Mouse (Mus musculus): Measurements from ENCODE around the gene Cdh18. TPM values are rescaled to one million over a fixed set of nuclear protein-coding genes. Genes with fewer than 3 reads are reported as not detected.

The Cdh18 gene
- polyA plus RNA-seq, 1 experiment from 2014 or later, result 0.12 TPM

DNA sequence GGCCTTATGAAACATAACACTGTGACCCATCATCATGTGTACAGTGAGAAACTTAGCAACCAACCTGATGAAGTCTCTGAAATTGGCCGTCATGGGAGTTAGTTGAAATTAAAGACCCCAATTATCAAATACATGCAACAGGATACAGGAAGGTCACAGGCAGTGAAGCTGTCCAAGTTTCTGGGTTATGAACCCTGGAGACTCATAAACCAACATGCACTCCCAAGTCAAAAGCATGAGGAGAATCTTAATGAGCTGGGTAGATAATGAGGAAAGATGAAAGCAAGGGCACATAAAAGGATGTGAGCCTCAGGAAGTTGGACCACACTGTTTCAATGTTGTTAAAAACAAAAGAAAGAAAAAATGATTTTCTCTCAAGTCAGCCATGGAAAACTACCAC, 321.9 kb downstream of the Cdh18 start:
- Histone ChIP-seq H3K4me1 (ENCODE audit: control insufficient read depth, insufficient read depth, low read length) (no peaks in the 10 kb centered on the region), H3K4me3 (ENCODE audit: low read length) (no peak overlapping the region), H3K9me3 (ENCODE audit: control insufficient read depth, low read length) (no peaks in the 10 kb centered on the region), H3K9ac (ENCODE audit: low read depth, low read length) (no peak overlapping the region), H3K4me2 (replicated peaks; ENCODE audit: low read depth, low read length) (no peak overlapping the region), H3K36me3 (ENCODE audit: control insufficient read depth, insufficient read depth, low read length) (no peaks in the 10 kb centered on the region), H3K27ac (ENCODE audit: low read depth, low read length) (no peak overlapping the region), H3K27me3 (ENCODE audit: control insufficient read depth, insufficient read depth, low read length) (no peaks in the 10 kb centered on the region)
- 14% methylated on average over 1 of the region's 1 CpGs for WGBS
- no peak for ATAC-seq (ENCODE audit: low FRiP score, low TSS enrichment)

GRCm38 (mm10) chr15:22897724-22898123, 348.9 kb downstream of the Cdh18 start:
- Histone ChIP-seq H3K9ac (ENCODE audit: low read depth, low read length) (no peak overlapping the region), H3K9me3 (ENCODE audit: control insufficient read depth, low read length) (no peaks in the 10 kb centered on the region), H3K27ac (ENCODE audit: low read depth, low read length) (no peak overlapping the region), H3K4me1 (ENCODE audit: control insufficient read depth, insufficient read depth, low read length) (no peaks in the 10 kb centered on the region), H3K4me2 (replicated peaks; ENCODE audit: low read depth, low read length) (no peak overlapping the region), H3K27me3 (ENCODE audit: control insufficient read depth, insufficient read depth, low read length) (no peaks in the 10 kb centered on the region), H3K36me3 (ENCODE audit: control insufficient read depth, insufficient read depth, low read length) (no peaks in the 10 kb centered on the region), H3K4me3 (ENCODE audit: low read length) (no peak overlapping the region)
- WGBS, result 71% methylated on average over 4 of the region's 4 CpGs
- no peak for ATAC-seq (ENCODE audit: low FRiP score, low TSS enrichment)

- H3K27me3 ChIP-seq (ENCODE audit: control insufficient read depth, insufficient read depth, low read length), result no peaks in the 10 kb centered on the region
- no peaks in the 10 kb centered on the region for H3K36me3 ChIP-seq (ENCODE audit: control insufficient read depth, insufficient read depth, low read length)
- no peak overlapping the region for H3K27ac ChIP-seq (ENCODE audit: low read depth, low read length)
- 70% methylated on average over 4 of the region's 4 CpGs for WGBS
- no peaks in the 10 kb centered on the region for H3K4me1 ChIP-seq (ENCODE audit: control insufficient read depth, insufficient read depth, low read length)
- H3K4me3 ChIP-seq (ENCODE audit: low read length), result no peak overlapping the region
- ATAC-seq (ENCODE audit: low FRiP score, low TSS enrichment), result no peak
- H3K4me2 ChIP-seq (replicated peaks; ENCODE audit: low read depth, low read length), result no peak overlapping the region
- no peak overlapping the region for H3K9ac ChIP-seq (ENCODE audit: low read depth, low read length)
- H3K9me3 ChIP-seq (ENCODE audit: control insufficient read depth, low read length), result no peaks in the 10 kb centered on the region
These were observed 349.4 kb downstream of the Cdh18 start for GRCm38 (mm10) chr15:22898208-22898607.

GRCm38 (mm10) chr15:22914444-22914843, 365.6 kb downstream of the Cdh18 start:
- Histone ChIP-seq H3K4me1 (ENCODE audit: control insufficient read depth, insufficient read depth, low read length) (no peaks in the 10 kb centered on the region), H3K9ac (ENCODE audit: low read depth, low read length) (no peak overlapping the region), H3K4me3 (ENCODE audit: low read length) (no peak overlapping the region), H3K27ac (ENCODE audit: low read depth, low read length) (no peak overlapping the region), H3K27me3 (ENCODE audit: control insufficient read depth, insufficient read depth, low read length) (no peaks in the 10 kb centered on the region), H3K9me3 (ENCODE audit: control insufficient read depth, low read length) (no peaks in the 10 kb centered on the region), H3K36me3 (ENCODE audit: control insufficient read depth, insufficient read depth, low read length) (no peaks in the 10 kb centered on the region), H3K4me2 (replicated peaks; ENCODE audit: low read depth, low read length) (no peak overlapping the region)
- no peak for ATAC-seq (ENCODE audit: low FRiP score, low TSS enrichment)

DNA sequence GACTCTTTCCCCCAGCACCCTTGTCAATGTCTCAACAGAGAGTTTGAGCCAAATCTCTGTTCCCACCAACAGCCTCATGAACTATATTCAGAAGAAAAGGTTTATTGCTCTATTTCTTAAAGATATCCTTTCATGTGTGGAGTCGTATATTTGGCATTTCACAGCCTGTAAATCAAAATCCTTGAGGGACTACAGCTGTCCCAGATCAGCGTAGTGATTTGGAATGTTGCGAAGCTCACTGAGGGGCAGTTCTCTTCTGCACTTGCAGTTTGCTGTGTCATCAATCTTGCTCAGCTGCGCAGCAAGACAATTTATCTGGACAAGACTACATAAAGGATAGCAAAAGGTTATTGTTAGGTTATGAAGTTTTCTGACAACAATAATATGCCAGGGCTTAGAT, 385.5 kb downstream of the Cdh18 start:
- H3K9me3 ChIP-seq (ENCODE audit: control insufficient read depth, low read length), result no peaks in the 10 kb centered on the region
- no peak overlapping the region for H3K9ac ChIP-seq (ENCODE audit: low read depth, low read length)
- no peak for ATAC-seq (ENCODE audit: low FRiP score, low TSS enrichment)
- H3K4me2 ChIP-seq (replicated peaks; ENCODE audit: low read depth, low read length), result no peak overlapping the region
- H3K27me3 ChIP-seq (ENCODE audit: control insufficient read depth, insufficient read depth, low read length), result no peaks in the 10 kb centered on the region
- H3K36me3 ChIP-seq (ENCODE audit: control insufficient read depth, insufficient read depth, low read length), result no peaks in the 10 kb centered on the region
- no peak overlapping the region for H3K27ac ChIP-seq (ENCODE audit: low read depth, low read length)
- no peak overlapping the region for H3K4me3 ChIP-seq (ENCODE audit: low read length)
- WGBS, result 41% methylated on average over 4 of the region's 4 CpGs
- H3K4me1 ChIP-seq (ENCODE audit: control insufficient read depth, insufficient read depth, low read length), result no peaks in the 10 kb centered on the region

DNA sequence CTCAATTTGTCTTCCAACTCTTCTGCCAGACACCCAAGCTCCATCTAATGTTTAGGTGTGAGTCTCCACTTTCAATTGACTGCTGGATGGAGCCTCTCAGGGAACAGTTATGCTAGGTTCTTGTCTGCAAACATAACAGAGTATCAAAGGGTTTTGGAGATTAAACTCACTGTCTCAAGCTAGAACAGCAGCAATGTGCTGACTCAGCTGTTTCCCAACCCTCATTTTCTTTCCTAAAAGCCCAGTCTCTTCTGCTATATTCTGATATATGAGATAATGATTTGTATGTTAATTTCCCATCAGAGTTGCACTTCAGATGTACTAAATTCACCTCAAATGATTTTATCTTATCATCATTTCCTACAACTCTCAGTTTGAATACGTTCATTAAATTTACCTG, 398.4 kb downstream of the Cdh18 start:
- Histone ChIP-seq H3K4me1 (ENCODE audit: control insufficient read depth, insufficient read depth, low read length) (no peaks in the 10 kb centered on the region), H3K27me3 (ENCODE audit: control insufficient read depth, insufficient read depth, low read length) (no peaks in the 10 kb centered on the region), H3K27ac (ENCODE audit: low read depth, low read length) (no peak overlapping the region), H3K4me2 (replicated peaks; ENCODE audit: low read depth, low read length) (no peak overlapping the region), H3K36me3 (ENCODE audit: control insufficient read depth, insufficient read depth, low read length) (no peaks in the 10 kb centered on the region), H3K9ac (ENCODE audit: low read depth, low read length) (no peak overlapping the region), H3K4me3 (ENCODE audit: low read length) (no peak overlapping the region), H3K9me3 (ENCODE audit: control insufficient read depth, low read length) (no peaks in the 10 kb centered on the region)
- ATAC-seq (ENCODE audit: low FRiP score, low TSS enrichment), result no peak
- 79% methylated on average over 1 of the region's 1 CpGs for whole genome bisulfite sequencing

GRCm38 (mm10) chr15:22969424-22969823, 420.6 kb downstream of the Cdh18 start:
- Histone ChIP-seq H3K9ac (ENCODE audit: low read depth, low read length) (no peak overlapping the region), H3K4me2 (replicated peaks; ENCODE audit: low read depth, low read length) (no peak overlapping the region)
- 78% methylated on average over 11 of the region's 11 CpGs for WGBS

DNA sequence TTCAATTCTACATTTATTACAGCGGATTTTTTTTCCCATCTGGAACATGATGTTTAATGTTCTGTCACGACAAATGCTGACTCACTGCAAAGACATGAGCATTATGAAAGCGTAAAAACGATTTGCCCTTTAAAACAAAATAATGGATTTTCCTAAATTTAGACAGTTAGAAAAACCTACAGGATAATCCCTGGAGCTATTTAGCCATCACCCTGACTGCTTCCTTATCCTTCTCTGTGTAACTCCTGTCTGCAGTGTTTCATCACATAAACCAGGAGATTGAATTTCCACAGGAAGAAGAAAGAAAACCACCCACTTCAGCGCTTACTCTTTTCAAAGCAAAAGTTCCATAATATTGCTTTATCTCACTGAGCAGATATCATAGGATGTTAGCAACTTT, 431.3 kb downstream of the Cdh18 start:
- 67% methylated on average over 5 of the region's 5 CpGs for WGBS
- H3K4me2 ChIP-seq (replicated peaks; ENCODE audit: low read depth, low read length), result no peak overlapping the region
- ATAC-seq (ENCODE audit: low FRiP score, low TSS enrichment), result no peak

More at GRCm38 (mm10) chr15:22969424-22969823, 420.6 kb downstream of the Cdh18 start:
- H3K9me3 ChIP-seq (ENCODE audit: control insufficient read depth, low read length), result no peaks in the 10 kb centered on the region
- H3K27ac ChIP-seq (ENCODE audit: low read depth, low read length), result no peak overlapping the region
- H3K4me1 ChIP-seq (ENCODE audit: control insufficient read depth, insufficient read depth, low read length), result no peaks in the 10 kb centered on the region
- no peak for ATAC-seq (ENCODE audit: low FRiP score, low TSS enrichment)
- no peaks in the 10 kb centered on the region for H3K27me3 ChIP-seq (ENCODE audit: control insufficient read depth, insufficient read depth, low read length)
- H3K4me3 ChIP-seq (ENCODE audit: low read length), result no peak overlapping the region
- no peaks in the 10 kb centered on the region for H3K36me3 ChIP-seq (ENCODE audit: control insufficient read depth, insufficient read depth, low read length)

GRCm38 (mm10) chr15:22984647-22985046, 435.8 kb downstream of the Cdh18 start:
- H3K9me3 ChIP-seq (ENCODE audit: control insufficient read depth, low read length), result no peaks in the 10 kb centered on the region
- no peak overlapping the region for H3K27ac ChIP-seq (ENCODE audit: low read depth, low read length)
- H3K36me3 ChIP-seq (ENCODE audit: control insufficient read depth, insufficient read depth, low read length), result no peaks in the 10 kb centered on the region
- H3K27me3 ChIP-seq (ENCODE audit: control insufficient read depth, insufficient read depth, low read length), result no peaks in the 10 kb centered on the region
- no peak overlapping the region for H3K4me2 ChIP-seq (replicated peaks; ENCODE audit: low read depth, low read length)
- H3K4me1 ChIP-seq (ENCODE audit: control insufficient read depth, insufficient read depth, low read length), result no peaks in the 10 kb centered on the region
- no peak overlapping the region for H3K4me3 ChIP-seq (ENCODE audit: low read length)
- 78% methylated on average over 5 of the region's 5 CpGs for WGBS
- no peak overlapping the region for H3K9ac ChIP-seq (ENCODE audit: low read depth, low read length)
- no peak for ATAC-seq (ENCODE audit: low FRiP score, low TSS enrichment)

More for the DNA sequence above, 431.3 kb downstream of the Cdh18 start:
- no peaks in the 10 kb centered on the region for H3K27me3 ChIP-seq (ENCODE audit: control insufficient read depth, insufficient read depth, low read length)
- no peak overlapping the region for H3K27ac ChIP-seq (ENCODE audit: low read depth, low read length)
- H3K9me3 ChIP-seq (ENCODE audit: control insufficient read depth, low read length), result no peaks in the 10 kb centered on the region
- no peak overlapping the region for H3K4me3 ChIP-seq (ENCODE audit: low read length)
- no peaks in the 10 kb centered on the region for H3K36me3 ChIP-seq (ENCODE audit: control insufficient read depth, insufficient read depth, low read length)
- no peaks in the 10 kb centered on the region for H3K4me1 ChIP-seq (ENCODE audit: control insufficient read depth, insufficient read depth, low read length)
- no peak overlapping the region for H3K9ac ChIP-seq (ENCODE audit: low read depth, low read length)

GRCm38 (mm10) chr15:23016680-23017079, 467.9 kb downstream of the Cdh18 start:
- Histone ChIP-seq H3K9ac (ENCODE audit: low read depth, low read length) (no peak overlapping the region), H3K4me1 (ENCODE audit: control insufficient read depth, insufficient read depth, low read length) (no peaks in the 10 kb centered on the region), H3K27me3 (ENCODE audit: control insufficient read depth, insufficient read depth, low read length) (no peaks in the 10 kb centered on the region), H3K27ac (ENCODE audit: low read depth, low read length) (no peak overlapping the region), H3K9me3 (ENCODE audit: control insufficient read depth, low read length) (no peaks in the 10 kb centered on the region), H3K4me2 (replicated peaks; ENCODE audit: low read depth, low read length) (no peak overlapping the region), H3K36me3 (ENCODE audit: control insufficient read depth, insufficient read depth, low read length) (no peaks in the 10 kb centered on the region), H3K4me3 (ENCODE audit: low read length) (no peak overlapping the region)
- no peak for ATAC-seq (ENCODE audit: low FRiP score, low TSS enrichment)
- WGBS, result 86% methylated on average over 5 of the region's 5 CpGs

Data from kidney, embryonic 14.5 days (tissue).